Mouse (Mus musculus) ovary, postnatal 10 days (tissue): ENCODE measurements around the gene Luzp1.

Experiments used
- DNase-seq: peaks from one replicate; pipeline ENCODE4 v3.0.0; 2022; ENCODE audit warnings: low spot score

Gene Luzp1

GRCm38 (mm10) chr4:136469371-136469903 lies at the start of gene Luzp1:
TSS of gene Luzp1 (plus strand) at chr4:136469761.
- DNase-seq, result peak; percentile 89

GRCm38 (mm10) chr4:136423224-136423623 lies 46.3 kb upstream of the Luzp1 start, which contains the start of gene Htr1d:
TSS of gene Htr1d (plus strand) at chr4:136423524.
- DNase-seq, result no peak

- no peak for DNase-seq
Observed at GRCm38 (mm10) chr4:136424120-136424999, 45.2 kb upstream of the Luzp1 start.

GRCm38 (mm10) chr4:136425000-136425288 lies 44.6 kb upstream of the Luzp1 start:
- DNase-seq, result no peak

GRCm38 (mm10) chr4:136430609-136431375 lies 38.8 kb upstream of the Luzp1 start:
- DNase-seq, result no peak

GRCm38 (mm10) chr4:136431376-136431693 lies 38.2 kb upstream of the Luzp1 start:
- DNase-seq, result peak; percentile 36

GRCm38 (mm10) chr4:136434029-136434428 lies 35.5 kb upstream of the Luzp1 start:
- no peak for DNase-seq

GRCm38 (mm10) chr4:136439106-136439505 lies 30.5 kb upstream of the Luzp1 start:
- DNase-seq, result no peak

GRCm38 (mm10) chr4:136441354-136442043 lies 28.1 kb upstream of the Luzp1 start:
- no peak for DNase-seq

GRCm38 (mm10) chr4:136444561-136444960 lies 25.0 kb upstream of the Luzp1 start:
- no peak for DNase-seq

GRCm38 (mm10) chr4:136449795-136450194 lies 19.8 kb upstream of the Luzp1 start:
- DNase-seq, result no peak

- DNase-seq, result no peak
Observed at GRCm38 (mm10) chr4:136450271-136450670, 19.3 kb upstream of the Luzp1 start.

- DNase-seq, result no peak
Observed at GRCm38 (mm10) chr4:136451564-136451963, 18.0 kb upstream of the Luzp1 start.

- no peak for DNase-seq
Observed at GRCm38 (mm10) chr4:136452286-136452685, 17.3 kb upstream of the Luzp1 start.

GRCm38 (mm10) chr4:136452792-136453191 lies 16.8 kb upstream of the Luzp1 start:
- DNase-seq, result no peak

- peak; percentile 79 for DNase-seq
Observed at GRCm38 (mm10) chr4:136454850-136455260, 14.7 kb upstream of the Luzp1 start.

- no peak for DNase-seq
Observed at GRCm38 (mm10) chr4:136456516-136457218, 12.9 kb upstream of the Luzp1 start.

- DNase-seq, result no peak
Observed at GRCm38 (mm10) chr4:136458276-136458675, 11.3 kb upstream of the Luzp1 start.

GRCm38 (mm10) chr4:136459210-136459609 lies 10.4 kb upstream of the Luzp1 start:
- DNase-seq, result no peak

- no peak for DNase-seq
Observed at GRCm38 (mm10) chr4:136461206-136461605, 8.4 kb upstream of the Luzp1 start.

- DNase-seq, result no peak
Observed at GRCm38 (mm10) chr4:136461761-136462085, 7.8 kb upstream of the Luzp1 start.
